Mouse (Mus musculus): ENCODE data around the gene Stam.
A peak's percentile ranks its signal among the peaks of the same experiment; 100 is the strongest.

Stam gene

DNA sequence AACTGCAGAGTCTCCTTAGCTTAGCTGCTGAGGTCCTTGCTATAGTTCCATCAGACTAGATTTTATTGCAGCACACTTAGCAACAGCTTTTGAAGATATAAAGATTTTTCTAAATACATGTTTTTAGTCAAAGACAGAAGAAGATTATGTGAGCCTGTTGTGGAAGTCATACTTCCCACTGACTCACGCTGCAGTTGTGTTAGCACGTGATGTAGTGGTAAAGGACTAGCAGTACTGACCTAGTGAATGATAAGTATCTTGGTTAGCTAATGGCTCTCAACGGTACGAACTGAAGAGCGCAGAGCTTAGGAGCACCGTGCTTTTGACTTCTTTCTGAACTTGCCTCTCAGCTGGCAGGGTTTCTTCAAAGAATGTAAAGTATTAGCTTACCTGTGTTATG, 52.5 kb downstream of the Stam start:
- no peak for ATAC-seq (ENCODE audit: low TSS enrichment)

DNA sequence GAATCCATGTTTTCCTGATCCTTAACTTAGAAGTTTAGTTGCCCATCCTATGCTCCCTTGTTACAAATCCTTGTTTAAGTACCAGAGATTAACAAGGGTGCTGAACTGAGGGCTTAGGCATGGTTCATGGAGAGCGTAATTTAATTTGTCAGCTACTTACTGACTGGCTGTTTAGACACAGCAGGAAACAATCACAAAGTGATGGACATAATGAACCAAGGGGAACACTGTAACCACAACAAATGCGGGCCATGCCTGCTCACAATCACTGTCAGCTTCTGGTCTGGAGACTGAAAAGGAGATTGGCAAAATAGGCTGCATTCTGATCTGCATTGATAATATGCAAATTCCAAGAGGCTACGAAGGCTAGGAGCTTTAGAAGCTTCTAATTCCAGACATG, 53.7 kb downstream of the Stam start:
- no peak for ATAC-seq (ENCODE audit: low TSS enrichment)

DNA sequence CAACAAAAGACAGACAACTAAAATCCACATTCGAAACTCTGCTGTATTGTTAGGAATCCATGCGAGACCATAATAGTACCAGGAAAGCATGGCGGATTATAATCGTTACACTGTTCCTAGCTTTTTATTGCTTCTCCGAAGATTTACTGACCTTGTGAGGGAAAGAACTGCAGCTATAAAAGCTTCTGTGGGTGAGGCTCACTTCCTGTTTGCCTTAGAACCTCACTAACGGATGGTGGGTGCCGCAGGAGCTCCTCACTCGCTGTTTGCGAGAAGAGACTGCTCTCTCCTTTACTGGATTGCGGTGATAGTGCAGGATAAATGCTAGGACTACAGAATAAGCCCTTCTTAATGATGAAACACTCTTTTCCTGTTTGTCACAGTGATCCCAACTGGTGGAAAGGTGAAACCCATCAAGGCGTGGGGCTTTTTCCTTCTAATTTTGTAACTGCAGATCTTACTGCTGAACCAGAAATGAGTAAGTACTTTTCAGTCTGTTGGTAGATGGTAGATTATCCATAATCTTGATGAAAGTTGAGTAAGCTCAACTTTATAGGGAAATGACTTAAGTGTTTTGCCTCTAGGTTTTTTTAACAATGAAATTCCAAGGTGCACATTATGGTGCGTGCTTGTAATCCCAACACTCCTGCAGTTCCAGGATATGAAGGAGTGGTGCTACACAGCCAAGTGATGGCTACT, 56.9 kb downstream of the Stam start:
- ATAC-seq (ENCODE audit: low TSS enrichment), result no peak; the same call in 1 of the 2 replicates

DNA sequence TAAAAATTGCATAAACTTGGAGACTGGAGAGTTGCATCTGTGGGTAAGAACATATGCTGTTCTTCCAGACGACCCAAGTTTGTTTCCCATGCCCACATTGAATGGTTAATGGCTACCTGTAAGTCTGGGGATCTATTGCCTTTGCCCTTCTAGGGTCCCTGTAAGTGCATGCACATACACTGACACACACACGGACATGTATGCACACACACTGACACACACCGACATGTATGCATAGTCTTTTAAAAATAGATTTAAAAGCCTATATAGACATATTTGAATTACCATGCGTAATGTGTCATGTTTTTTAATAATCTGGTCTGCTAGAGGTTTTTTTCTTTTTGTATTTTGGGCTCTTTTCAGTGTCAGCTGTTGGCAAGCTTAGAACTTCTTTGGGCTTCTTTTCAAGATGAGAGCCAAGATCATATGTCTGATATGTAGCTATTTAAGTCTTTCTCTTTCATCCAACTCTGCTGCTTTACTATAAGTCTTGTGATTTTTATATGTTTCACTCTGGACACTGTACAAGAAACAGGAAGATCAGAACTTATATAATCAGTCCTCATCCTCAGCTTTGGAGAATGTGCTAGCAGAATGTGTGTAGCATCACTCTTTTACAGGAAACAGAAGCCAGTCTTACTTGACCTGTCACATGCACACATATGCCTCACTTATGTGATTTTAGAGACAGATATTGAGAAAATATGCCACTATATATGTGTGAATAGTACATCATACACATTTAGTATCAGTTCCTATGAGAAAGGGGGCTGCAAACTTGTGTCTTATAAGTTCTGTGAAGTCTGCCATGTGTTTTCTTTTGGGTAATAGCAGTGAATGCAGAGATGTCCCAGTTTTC, 58.8 kb downstream of the Stam start:
- peak; percentile 73 for ATAC-seq (ENCODE audit: low TSS enrichment)

DNA sequence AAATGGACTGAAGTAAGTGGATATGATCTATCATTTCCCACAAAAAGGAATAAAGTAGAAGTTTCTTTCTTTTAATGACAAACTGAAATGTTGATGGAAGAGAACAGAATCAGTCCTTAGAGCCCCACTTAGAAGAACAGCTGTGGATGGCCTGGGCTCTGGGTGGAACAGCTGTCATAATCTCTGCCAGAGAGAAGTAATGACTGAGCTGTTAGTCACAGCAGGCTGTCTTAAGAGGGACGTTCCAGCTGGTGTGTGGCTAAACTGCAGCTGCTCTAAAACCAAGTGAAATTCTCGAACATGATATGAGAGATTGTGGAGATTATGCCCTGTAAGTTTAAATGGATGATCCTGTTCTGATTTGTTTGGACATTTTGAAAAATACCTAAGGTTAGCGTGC, 63.0 kb downstream of the Stam start:
- ATAC-seq (ENCODE audit: low TSS enrichment), result 0 out of 2 replicates have a peak, but pooled peaks have one; percentile 33

DNA sequence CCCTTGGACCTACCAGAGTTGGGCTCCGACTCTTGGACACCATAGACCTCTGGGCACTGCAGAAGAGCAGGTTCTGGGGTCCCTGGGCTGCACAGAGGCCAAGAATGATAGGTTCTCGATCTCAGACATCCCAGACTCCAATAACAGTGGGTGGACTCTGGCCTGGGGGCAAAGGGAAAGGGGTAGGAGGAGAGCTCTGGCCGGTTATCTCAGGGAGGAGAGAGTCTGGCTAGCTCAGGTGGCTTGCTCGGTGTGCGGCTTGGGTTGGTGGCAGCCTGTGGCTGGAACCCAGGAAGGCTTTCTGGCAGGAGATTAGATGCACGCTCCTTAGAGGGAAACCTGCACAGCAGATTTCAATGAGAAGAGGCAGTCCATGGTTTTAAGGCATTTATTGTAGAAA, 65.7 kb downstream of the Stam start:
- no peak for ATAC-seq (ENCODE audit: low TSS enrichment)

DNA sequence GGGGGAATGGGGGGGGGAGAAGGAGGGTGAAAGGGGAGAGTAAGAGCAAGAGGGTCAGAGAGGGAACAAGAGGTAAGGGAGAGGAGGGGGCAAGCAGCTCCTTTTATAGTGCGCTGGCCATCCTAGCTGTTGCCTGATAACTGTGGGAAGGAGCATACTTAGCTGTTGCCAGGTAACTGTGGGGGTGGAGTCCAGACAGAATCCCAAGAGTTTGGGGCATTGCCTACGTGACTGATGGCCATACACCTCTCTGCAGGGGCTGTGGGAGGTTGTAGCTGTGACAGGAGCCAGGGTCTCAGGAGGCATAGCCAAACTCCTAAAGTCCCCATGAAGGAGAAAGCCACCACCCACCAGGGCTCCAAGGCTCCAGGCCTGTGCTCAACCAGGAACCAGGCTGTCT, 66.1 kb downstream of the Stam start:
- ATAC-seq (ENCODE audit: low TSS enrichment), result no peak

DNA sequence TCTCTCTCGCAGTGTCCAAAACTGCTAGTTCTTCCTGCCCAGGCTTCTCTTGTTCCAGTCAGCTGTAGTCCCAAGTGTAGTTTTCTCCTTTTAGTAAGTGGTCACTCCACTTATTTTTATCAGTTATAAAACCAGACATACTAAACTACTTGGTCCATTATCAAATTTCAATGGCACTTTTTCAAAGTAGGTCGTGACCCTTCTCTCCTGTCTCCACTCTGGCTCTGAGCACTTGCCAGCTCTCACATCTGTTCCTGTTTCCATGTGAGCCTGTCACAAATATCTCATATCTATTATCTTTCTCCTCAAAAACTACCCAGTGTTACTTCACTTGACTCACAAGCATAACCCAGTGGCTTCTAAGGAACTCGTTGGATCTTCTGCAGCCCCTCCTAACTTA, 71.4 kb downstream of the Stam start:
- ATAC-seq (ENCODE audit: low TSS enrichment), result no peak

DNA sequence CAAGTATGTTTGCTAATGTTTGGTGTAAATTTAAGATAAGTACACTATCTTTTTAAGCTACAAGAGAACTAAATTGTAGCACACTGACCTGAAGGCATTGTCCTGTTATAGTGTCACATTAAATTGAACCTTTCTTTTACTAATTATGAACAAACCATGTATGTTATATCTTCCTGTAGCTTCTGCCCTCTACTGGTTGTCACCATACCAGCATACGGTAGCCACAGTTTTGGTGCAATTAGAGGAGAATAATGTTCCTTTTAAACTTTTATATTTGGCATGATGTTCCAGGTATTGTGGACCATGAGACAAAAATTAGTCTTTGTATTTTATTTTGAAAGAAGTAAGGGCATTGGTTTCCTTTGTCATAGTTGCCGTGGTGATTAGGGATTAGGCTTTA, 73.0 kb downstream of the Stam start:
- peak; percentile 77 for ATAC-seq (ENCODE audit: low TSS enrichment)

DNA sequence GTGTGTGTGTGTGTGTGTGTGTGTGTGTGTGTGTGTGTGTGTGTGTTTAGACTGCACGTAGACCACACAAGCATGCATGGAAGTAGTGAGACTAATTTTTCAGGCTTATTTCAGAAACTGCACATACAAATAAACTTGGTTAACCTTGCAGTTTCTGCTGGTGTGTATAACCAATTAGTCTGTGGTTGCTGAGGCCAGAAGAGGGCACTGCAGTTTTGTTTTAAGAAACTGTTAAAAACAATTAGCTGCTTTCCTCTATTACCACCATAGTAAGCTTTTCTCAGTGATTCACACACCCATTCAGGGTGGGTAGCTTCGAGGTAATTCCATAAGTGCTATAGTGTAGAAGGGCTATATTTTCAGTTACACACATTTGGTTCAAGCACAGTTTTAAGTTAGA, 76.9 kb downstream of the Stam start:
- ATAC-seq (ENCODE audit: low TSS enrichment), result no peak

DNA sequence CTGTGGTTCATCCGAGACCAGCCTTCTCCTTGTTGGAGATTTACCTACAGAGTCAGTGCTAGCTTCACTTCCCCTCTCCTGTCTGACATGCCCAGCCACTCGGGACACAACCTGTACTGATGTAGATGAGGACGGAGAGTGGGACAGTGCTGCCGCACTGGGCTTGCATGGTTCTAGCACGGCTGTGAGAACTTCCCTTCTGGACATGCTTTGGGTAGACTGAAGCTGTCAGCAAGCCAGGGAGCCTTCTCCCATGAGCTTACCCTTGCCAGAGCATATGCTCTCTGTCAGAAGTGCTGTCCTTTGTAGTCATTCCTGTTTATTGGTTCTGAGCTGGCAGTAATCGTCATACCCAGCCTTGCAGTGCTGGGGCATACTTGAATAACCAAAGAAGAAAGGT, 78.0 kb downstream of the Stam start:
- ATAC-seq (ENCODE audit: low TSS enrichment), result no peak

DNA sequence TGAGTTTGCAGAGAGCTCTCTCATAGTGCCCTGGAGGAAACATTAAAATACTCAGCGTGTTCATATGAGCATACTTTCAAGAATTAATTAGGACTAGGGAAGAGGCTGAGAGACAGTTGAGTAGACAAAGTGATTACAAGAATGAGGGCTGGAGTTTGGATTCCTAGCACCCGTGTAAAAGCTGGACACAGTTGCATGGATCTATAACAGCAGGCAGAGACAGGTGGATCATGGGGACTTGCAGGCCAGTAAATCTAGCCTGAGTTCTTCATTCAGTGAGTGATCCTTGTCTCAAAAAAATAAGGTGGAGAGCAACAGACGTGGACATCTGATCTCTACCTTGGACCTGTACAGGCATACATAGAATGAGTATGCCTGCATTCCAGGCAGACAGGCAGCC, 85.1 kb downstream of the Stam start:
- no peak for ATAC-seq (ENCODE audit: low TSS enrichment)

DNA sequence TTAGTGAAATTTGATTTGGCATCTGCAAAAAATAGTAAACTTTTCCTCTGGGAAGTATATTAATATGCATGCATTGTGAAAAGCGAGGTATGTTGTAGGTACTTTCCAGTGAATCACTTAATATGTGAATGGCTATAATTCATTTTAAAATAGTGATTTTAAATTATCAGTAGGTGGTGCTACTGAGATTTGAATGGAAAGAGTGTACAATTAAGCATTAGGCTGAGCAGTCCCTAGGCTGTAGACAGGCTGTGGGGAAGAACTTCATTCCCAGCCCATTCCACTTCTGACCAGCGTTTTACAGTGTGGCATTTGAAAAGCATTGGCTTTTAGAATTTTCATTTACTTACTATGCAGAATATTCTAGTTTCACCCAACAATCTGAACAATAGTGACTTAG, 85.9 kb downstream of the Stam start:
- peak; percentile 68; the same call in 1 of the 2 replicates for ATAC-seq (ENCODE audit: low TSS enrichment)

DNA sequence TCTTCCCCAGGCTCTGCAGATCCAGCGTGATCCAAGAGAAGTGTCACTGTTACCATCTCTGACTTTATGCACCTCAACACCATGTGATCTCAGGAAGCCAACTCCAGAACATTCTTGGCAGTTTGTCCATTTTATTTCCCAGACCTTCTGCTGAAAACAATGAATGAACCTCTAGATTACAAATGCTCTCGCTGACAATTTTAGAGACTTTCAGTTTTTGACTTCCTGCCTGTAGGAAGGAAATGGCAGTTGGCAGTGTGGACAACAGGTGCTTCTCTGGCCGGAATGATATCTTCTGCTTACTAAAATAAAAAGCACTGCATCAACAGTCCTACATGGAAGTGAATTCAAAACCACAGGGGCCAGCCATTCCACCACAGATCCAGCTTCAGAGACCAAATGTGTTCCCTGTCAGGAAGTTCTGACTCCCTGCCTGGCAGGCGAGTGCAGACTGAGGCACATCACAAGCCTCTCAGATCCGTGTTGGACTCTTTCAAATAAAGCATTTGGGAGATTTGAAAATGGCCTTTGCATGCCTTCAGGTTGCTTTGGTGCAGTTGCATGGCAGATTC, 90.6 kb downstream of the Stam start:
- no peak for ATAC-seq (ENCODE audit: low TSS enrichment)

DNA sequence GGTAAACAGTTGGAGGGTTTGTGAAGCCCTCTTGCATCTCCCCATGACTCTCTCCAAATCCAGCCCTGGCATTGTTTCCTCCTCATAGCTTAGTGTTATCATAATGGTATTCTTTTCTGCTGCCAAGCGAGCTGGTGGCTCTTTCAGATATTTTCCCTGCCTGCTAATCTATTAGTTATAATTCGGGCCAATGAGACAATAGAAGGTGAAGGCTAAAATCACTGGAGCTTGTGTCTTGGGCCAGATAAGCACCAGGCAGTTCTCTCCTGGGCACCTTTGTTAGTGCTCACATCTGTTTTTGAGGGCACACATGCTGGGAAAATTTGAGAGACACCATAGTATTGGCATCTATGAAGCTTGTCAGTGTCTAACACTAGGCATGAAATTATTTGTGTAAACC, 91.2 kb downstream of the Stam start:
- ATAC-seq (ENCODE audit: low TSS enrichment), result no peak

DNA sequence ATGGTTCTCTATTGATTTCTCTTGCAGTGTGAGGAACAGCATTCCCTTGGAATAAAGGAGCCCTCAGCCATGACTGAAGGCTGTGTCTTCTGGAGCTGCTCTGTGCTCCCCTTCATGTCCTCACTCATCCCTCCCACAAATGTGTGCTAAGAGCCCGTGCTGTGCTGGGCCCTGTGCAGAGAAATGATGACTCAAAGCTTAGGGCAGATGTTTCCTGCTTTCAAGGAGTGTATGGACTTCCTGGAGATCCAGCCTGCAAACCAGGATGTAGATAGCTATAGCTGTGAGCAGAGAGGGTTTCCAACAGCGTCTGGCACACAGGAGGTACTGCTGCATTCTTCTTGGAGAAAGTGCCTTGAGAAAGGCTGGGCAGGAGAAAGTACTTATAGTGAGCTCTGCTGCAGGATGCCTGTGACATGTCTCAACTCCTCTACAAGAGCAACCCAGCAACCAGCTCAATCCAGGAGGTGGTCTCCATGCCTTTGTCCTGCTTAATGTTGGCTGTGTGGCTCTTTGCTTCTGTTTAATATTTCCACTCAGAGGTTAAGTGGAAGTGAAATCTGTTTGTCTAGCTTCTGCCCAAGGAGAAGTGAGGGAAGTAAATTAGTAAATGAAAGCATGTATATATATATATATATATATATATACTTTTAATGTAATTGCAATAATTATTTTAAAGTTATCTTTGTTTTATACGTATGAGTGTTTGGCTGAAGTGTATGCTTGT, 91.9 kb downstream of the Stam start:
- ATAC-seq (ENCODE audit: low TSS enrichment), result peak; percentile 65; the same call in 1 of the 2 replicates

DNA sequence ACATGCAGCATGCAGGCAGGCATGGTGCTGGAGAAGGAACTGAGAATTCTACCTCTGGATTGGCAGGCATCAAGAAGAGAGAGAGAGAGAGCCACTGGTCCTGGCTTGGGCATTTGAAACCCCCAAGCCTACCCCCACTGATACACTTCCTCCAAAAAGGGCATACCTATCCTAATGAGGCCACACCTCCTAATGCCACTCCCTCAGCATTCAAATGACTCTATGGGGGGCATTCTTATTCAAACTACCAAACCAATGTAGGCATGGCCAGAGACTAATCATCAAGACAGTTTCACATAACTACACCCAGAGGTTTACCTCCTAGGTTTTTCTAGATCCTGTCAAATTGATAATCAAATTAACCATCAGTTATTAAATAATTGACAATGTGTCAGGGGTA, 93.8 kb downstream of the Stam start:
- ATAC-seq (ENCODE audit: low TSS enrichment), result no peak

DNA sequence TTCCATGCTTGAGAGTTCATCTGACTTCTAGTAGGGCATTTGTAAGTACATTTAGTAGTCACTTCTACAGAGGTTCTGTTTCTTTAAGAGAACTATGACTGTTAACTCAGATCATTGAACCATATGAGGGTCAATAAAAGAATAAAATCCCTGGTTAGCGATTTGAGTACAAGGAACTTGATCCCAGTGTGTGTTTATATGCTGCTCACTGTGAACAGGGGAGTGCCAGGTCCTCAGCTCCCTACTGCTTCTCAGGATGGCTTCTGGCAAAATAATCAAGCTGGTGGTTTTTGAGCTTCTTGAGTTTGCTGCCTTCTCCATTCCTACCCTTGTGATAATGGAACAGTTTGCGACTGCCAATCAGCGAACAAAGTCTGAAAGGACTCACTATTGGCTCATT, 100.4 kb downstream of the Stam start, which contains the start of gene Tmem236:
Gene Tmem236, plus strand, starts transcription at position 190 of the 400 bp plus-strand sequence.
- ATAC-seq (ENCODE audit: low TSS enrichment), result no peak

DNA sequence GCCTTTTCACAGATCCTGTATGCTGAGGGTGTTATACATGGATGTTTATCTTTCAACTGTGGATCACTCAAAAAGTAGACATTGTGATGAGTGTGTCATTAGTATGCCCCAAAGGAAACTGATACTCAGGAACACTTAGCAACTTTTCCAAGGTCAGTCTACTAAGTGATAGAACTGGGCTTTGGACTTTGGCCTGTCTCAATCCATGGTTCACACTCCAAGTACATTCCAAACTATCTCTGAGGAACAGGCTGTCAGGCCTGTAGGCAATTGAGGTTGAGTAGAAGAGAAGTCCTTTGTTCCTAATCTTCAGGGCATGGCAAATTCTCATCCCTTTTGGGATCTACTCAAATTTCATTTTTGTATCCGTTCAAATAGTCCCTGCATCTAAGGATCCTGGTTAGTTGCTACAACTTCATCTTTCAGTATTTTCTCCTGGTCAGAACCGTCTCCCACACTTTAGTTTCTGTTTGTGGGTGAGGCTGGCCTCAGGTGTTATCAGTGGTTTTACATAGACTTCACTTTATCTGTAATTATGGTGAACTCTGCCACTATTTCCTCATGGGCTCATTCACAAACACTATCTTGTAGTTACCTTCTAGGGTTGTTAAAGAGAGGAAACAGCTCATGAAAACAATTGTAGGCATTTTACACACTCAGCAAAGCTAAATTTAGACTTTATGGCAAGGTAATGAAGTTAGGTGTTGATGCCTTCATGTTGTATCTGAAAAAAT, 102.7 kb downstream of the Stam start:
- no peak for ATAC-seq (ENCODE audit: low TSS enrichment)

DNA sequence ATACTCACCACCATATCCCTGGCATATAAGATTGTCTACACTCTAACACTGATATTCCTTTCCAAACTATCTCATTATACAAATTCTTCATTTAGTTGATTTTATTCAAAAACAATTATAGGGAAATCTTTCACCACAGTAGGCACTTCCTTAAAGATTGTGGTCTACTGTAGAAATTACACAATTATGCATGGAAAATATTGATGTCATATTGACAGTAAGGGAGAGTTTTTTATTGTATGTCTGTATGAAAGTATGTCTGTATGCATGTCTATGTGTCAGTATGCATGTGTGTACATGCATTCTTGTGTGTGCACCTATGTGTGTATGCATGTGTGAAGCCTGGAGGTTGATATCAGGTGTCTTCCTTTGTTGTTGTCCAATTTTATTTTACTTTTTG, 110.5 kb downstream of the Stam start:
- ATAC-seq (ENCODE audit: low TSS enrichment), result no peak

DNA sequence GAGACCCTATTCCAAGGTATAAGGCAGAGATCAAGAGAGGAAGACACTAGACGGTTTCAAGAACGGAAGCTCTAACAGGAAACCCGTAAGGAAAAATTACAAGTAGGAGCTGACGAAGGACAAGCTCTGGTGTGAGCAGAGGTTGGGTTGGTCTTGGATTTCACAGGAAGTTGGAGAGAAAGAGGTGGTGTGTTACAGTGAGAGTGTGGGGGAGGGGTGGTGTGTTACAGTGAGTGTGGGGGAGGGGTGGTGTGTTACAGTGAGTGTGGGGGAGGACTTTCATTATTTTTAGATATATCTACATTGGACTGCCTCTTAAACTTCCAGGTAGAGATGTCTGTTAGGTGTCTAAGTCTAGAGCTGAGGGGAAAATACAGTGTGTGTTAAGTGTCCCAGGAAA, 116.8 kb downstream of the Stam start:
- ATAC-seq (ENCODE audit: low TSS enrichment), result no peak

DNA sequence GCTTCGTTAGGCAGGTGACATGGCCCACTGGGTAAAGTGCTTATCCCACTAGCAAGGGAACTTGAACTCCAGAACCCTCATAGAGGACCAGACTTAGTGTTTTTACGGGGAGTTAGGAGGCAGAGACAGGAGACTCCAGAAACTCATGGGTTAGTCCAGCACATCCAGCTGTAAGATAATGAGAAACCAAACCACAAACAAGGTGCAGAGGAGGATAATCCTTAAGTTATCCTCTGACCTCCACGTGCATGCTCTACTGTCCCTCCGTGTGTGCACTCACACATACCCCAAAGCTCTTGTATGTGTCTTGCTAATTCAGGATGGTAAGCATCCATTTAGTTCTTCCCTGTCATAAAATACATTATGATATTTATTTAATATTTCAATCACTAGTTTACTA, 117.7 kb downstream of the Stam start:
- no peak for ATAC-seq (ENCODE audit: low TSS enrichment)
